Mouse (Mus musculus): ENCODE data around the gene Kcp.

Kcp gene

DNA sequence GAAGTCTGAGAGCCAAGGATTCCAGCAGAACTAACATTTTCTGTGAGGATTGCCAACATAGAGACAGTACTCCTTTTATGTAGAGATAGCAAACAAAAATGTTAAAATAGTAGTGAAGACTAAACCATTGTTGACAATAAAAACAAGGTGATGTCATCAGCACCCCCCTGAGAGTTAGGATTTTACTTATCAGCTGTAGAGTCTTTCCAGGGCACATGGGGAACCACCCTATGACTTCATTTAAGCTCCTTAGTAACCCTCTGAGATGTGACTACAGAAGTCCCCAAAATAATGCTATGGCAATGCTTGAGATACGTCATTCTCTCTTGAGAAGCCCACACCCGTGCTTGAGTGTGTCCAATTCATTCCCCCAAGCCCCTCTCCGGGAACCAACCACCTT is 44.4 kb downstream of the Kcp start:
- DNase-seq (ENCODE audit: low read depth, low spot score): no peak

DNA sequence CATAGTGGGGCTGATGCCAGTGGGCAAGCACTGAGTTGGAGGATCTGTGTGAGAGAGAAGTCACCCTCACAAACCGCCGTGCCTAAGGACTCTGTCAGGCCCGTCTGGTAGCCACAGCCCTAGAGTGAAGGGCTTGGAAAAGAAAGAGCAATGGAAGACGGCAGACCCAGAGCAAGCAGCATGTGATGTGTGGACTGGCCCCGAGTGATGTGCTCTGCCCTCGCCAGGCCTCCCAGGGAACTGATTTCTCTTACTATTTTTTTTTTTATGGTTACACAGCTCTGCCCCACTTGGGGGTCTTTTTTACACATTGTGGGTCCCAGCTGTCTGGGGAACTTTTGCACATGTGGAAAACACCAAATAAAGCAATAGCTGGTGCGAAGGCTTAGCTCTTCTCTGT is 46.2 kb downstream of the Kcp start:
- no peak for DNase-seq (ENCODE audit: low read depth, low spot score)

DNA sequence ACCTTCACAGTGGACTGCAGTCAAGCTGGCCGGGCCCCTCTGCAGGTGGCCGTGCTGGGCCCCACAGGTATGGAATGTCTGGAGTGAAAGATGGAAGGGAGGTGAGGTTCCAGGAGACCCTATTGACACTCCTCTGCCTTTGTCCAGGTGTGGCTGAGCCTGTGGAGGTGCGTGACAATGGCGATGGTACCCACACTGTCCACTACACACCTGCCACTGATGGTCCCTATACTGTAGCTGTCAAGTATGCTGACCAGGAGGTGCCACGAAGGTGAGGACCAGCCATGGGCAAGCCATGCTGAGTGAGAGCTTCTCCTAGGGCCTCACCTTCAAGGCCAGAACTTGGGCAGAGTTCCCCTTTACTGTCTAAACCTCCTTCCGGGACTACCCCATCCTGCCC is 57.1 kb downstream of the Kcp start:
- DNase-seq (ENCODE audit: low read depth, low spot score): no peak

DNA sequence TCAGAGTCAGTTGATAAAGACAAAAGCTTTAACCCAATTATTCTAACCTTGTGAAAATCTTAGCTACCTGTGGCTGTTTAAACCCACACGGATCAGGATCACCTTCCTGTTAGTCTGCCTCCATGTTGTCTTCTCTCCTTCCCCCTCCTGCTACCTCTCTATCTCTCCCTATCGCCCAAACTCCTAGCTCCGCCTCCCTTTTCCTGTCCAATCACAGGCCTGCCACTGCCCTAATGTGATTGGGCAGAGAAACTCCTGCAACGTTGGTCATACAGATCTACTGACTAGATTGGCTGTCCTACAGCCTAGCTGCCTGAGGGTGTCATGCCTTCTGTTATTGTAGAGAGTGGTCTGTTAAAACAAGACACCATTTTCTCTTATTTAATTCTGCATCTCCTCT is 57.9 kb downstream of the Kcp start:
- DNase-seq (ENCODE audit: low read depth, low spot score): no peak

DNA sequence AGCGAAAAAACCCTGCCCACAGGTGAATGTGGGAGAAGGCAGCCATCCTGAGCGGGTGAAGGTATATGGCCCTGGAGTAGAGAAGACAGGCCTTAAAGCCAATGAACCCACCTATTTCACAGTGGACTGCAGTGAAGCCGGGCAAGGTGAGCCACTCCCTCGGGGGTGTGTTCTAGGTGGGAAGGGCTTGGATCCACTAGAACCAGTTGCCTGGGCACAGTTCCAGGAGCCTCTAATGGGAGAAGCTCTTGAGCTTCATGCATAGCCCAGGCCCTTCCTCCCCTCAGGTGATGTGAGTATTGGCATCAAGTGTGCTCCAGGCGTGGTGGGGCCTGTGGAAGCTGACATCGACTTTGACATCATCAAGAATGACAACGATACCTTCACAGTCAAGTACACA is 62.4 kb downstream of the Kcp start:
- no peak for DNase-seq (ENCODE audit: low read depth, low spot score)

DNA sequence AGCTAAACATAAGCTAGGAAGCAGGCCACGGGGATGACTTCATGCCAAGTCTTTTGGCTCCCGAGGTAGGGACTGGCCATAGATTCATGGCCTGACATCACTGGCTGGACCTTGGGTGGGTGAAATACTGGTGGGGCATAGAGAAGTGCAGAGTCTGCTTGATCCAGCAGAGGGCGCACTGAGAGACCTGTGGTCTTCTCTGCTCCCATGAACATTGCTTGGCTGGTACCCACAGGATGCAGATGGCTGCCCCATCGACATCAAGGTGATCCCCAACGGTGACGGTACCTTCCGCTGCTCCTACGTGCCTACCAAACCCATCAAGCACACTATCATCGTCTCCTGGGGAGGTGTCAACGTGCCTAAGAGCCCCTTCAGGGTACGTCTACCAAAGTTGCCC is 63.0 kb downstream of the Kcp start:
- DNase-seq (ENCODE audit: low read depth, low spot score): no peak

DNA sequence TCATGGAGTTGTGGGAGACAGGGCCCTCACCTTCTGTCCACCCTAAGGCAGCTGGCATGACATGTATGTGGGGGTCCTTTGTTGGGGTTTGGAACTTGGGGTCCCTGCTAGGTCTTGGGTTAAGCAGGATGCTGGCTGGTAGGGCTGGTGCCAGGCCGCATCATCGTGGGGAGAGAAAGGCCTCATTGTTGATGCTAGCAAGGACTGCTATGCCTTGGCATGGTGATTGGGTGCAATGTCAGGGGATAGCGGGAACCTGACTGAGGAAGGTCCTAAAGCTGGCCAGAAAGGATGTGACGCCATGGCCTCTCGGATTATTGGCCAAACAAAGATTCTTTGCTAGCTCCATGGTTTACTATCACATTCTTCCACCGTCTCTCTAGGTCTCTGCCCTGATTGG is 68.0 kb downstream of the Kcp start:
- DNase-seq (ENCODE audit: low read depth, low spot score): no peak

DNA sequence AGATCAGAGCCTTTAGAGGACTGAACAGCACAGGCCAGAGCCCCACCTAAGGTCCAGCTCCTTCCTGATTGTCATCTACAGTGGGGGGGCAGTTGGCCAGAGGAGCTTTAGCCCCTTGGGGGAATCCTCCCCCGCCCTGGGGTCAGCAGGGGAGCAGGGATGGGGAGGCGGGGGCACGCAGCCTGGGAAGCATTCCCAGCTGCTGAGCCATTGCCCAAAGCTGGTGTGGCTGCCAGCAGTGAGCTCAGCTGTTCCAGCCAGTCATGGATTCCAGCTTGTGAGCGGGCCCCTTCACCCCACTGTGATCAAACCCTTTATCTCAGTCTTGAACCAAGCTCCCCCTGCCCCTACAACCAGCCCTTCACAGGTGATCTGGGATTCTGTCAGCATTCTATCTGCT is 68.5 kb downstream of the Kcp start:
- DNase-seq (ENCODE audit: low read depth, low spot score): no peak

DNA sequence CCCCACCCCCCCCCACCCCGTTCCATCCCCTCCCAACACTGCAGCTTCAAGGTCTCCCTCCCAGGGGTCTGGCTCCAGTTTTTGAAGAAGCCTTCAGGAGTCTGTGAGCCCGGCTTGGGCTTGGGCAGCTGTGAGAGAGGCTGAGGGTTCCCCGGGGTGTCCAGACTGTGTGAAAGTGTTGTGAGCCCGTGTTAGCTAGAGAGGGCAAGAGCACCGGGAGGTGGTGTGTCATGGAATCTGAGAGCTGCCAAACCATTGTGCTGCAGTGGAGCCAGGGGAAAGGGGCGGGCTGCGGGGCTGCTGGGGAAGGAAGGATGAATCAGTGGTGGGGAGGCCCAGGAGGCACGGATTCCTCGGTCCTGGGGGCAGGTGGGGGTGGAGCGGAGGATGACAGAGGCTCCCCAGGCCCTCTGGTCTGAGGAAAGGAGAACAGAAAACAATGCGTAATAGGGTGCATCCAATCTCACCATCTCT is 71.3 kb downstream of the Kcp start:
- DNase-seq (ENCODE audit: low read depth, low spot score): no peak

DNA sequence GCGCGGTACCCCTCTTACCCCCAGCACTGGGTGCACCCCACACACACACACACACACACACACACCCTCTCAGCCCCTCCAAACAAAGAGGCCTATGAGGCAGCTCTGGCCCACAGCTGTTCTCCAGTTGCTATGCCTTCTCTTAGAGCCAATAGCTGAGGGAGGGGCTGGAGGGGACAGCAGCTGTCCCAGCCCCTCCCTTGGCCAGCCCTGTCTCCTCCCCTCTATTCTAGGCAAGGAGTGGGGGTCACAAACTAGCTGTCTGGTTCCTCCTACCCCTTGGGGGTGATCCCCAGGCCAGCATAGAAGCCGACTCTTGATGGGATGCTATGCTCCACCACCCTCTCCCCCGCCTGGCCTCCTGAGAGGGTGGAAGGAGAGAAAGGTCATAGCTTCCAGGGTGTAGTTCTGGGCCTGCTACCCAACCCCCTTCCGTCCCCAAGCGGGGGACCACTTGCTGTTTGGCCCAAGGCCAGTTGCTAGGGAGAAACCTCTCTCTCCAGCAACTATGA is 71.8 kb downstream of the Kcp start:
- no peak for DNase-seq (ENCODE audit: low read depth, low spot score)

DNA sequence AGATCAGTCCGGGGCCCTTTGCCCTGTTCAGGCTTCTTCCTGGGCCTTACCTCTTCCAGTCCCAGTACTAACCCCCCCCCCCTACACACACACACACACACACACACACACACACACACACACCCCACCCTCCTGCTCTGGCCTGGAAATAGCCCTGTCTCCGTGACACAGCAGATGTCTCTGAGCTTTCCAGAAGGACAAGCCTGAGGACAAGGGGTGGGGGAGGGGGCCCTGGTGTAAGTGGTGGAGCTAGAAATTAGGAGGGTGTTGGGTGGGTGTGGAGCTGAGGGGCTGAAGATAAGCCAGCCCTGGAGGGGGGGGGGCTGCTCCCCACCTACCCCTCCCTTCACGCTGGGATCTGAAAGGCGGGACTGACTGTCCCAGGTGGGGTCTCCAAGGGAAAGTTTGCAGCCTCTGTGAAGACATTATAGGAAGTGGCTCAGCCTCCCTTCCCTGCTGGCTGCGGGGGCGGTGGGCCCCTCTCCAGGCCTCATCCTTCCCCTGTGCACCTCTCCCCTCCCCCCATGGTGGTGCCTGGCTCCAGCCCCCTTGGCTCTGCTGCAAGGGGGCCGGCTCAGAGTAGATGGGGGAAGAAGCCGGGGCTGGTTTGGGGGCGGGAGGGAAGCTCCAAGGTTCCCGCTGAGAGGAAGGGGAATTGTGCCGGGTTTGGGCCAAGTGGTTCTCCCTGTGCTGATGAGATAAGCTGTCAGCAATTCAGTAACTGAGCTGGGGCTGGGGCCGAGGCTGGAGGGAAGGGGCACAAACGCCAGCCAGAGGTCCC is 72.7 kb downstream of the Kcp start:
- DNase-seq (ENCODE audit: low read depth, low spot score): no peak

DNA sequence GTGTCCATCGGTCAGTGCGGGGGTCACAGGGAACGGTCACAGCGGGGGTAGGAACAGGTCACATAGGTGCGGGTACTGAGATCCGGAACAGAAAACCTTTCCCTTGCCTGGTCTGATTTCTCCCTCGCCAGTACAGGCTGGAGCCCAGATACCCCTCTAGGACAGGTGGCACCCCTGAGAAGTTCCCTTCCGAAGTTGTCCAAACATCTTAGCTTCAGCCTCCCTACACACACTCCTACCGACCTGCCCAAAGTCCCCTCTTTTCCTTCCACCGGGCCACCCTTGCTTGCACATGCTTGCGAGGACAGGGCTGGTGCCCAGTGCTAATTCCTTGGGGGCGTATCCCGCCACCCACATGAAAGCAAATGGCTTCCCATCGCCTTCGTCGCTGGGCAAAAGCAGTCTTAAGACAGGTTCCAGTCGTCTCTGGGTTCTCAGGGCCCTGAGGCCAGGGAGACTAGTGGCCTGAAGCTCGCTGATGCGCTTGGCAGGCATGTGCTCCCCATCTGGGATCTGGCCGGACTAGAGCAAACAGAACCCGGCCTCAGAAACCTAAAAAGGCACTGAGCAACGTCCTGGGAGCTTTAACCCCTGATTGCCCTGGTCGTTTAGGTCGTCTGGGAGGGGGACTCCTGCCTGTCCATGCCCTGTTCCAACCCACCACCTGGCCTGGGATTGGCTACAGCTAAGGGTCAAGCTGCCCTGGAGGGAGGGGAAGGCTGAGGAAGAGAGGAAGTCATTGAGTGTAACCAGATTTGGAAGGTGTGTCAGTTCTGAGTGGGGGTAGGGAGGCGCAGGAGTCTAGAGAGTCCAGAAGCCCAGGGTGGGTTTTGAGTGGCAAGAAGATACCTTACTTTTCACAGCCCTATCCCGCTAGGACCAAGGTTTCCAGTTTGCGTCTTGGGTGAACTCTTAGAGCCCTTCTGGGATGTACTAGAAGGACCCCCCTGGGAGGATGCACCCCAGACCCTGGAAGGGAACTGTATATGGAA is 73.7 kb downstream of the Kcp start:
- no peak for DNase-seq (ENCODE audit: low read depth, low spot score)

DNA sequence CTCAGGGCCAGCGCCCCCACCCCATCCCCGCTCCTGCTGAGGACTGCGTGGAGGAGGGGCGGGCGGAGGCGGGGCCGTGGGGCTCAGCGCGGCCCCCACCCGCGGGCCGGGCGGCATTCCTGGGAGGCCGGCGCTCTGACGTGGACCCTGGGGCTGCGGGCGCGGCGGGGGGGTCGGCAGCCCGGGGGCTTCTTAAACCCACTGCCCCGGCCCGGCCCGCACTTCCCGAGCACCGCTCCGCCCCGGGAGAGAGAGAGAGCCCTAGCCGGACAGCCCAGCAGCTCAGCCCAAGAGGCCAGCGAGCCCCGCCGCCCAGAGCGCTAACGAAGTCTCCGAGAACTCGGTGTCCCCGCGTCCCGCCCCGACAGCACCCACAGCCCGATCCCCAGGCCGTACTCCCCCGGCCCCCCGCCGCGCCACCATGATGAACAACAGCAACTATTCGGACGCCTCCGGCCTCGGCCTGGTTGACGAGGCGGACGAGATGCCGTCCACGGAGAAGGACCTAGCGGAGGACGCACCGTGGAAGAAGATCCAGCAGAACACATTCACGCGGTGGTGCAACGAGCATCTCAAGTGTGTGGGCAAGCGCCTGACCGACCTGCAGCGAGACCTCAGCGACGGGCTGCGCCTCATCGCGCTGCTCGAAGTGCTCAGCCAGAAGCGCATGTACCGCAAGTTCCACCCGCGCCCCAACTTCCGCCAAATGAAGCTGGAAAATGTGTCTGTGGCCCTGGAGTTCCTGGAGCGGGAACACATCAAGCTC is 74.5 kb downstream of the Kcp start, which contains the start of gene Flnc:
Gene Flnc (plus strand): TSS at position 219 of the 766 bp plus-strand sequence.
- no peak for DNase-seq (ENCODE audit: low read depth, low spot score)

DNA sequence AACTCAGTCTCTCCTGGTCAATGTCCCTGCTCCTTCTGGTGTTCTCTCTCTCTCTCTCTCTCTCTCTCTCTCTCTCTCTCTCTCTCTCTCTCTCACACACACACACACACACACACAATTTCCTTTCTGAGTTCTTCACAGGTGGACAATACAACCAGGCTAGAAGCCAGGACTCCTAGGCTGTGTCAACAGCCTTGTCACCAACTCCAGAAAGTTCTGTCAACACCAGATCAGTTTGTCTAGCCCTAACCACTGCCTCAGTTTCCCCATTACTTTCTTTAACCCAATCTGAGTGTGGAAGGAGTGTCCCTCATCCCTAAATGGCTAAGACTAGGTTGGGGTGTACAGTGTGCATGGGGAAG is 75.1 kb downstream of the Kcp start:
- DNase-seq (ENCODE audit: low read depth, low spot score): no peak

DNA sequence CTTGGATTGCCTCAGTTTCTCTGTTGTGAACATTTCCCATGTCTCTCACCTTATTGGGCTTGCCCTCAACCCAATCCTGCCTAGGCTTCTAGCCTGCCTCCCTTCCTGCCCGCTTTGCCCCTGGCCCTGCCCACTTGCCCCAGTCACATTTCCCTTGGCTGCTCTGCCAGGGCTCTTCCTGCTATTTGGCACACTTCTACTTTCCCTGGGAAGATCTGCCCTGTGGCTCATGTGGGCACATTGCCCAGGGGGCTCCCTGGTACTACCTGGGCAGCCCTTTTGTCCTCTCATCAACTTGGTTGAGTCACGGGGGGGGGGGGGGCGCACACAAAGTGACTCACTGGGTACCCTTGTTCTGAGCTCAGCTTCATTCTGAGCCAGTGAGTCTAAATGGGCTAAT is 75.6 kb downstream of the Kcp start:
- no peak for DNase-seq (ENCODE audit: low read depth, low spot score)

DNA sequence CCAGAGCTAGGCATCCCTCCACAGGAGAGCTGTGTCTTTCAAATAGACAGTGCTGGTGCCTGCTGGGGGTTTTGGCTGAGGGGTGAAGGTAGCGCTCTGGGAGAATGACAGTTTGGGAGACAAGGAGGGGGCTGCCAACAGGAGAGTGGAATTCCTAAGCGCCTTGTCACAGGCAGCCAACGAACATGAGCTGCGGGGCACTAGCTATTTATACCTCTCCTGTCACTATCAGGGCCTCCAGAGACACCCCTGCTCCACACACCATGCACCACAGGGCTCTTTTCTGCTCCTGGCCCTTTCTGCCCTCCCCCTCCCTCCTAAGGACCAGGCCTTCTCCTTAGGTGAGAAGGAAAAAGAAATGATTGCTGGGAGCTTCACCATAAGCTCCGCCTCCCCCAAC is 76.3 kb downstream of the Kcp start:
- no peak for DNase-seq (ENCODE audit: low read depth, low spot score)

DNA sequence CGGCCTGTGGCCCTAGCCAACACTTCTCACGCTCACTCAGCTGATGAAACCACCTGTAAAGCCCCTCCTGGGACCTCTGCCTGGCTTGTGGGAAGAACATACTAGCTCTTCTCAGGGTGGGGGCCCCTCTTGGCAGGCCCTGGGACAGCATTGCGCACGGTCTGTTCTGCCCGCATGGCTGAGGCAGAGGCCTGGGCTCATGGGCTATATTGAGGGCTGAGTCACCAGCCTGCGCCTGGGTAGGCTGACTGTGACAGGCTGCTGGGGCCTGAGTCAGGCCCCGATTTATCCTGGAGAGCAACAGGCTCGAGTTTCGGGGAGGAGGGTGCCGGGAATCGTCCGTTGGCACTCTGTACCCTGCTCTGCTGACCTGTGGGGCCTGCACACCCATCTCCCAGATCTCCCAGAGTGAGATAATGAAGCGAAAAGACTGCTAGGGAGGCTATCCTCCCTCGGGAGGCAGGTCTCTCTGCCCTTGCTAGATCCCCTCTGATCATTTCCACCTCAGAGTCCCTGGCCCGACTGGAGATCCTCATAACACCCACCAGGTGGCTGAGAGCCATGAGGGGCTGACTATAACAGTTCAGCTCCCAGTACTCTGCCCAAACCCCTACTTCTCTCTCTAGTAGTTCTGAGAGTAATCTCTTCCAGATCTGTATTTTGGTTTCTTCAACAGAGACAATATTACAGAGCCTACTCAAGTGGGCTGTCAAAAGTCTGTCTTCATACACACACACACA is 76.9 kb downstream of the Kcp start:
- no peak for DNase-seq (ENCODE audit: low read depth, low spot score)

DNA sequence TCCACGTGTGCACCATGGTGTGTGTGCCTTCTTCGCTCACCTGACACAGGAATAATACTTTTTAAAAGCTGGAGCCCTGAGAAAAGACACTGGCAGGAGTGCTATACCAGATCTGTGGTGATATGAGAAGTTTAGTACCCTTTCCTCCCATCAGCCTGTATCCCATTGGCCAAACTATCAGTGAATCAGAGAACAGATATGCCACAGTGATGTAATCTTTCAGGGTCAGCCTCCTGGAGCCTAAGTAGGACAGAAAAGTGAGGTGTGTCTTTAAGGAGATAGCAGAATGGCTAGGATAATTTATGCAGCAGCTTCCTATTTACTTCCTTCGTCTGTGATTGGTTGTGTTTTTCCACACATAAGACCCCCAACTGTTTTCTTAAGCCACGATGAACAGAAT is 79.6 kb downstream of the Kcp start:
- no peak for DNase-seq (ENCODE audit: low read depth, low spot score)

DNA sequence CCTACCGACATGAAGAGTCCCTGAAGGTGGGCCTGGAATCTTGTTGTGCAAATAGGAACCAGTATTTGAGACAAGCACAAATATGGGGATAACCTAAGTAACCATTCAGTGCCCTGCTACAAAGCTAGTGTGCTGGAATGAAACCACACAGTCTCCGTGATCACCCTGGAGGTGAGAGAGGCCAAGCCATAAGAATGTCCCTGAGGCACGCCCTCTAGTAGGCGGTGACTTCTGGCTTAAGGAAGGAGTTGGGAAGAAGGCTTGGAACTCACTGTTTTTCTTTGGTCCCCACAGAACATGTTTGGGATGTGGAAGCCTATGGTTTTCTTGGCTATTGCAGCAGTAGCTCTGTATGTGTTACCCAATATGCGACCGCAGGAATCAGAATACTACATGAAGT is 81.4 kb downstream of the Kcp start:
- DNase-seq (ENCODE audit: low read depth, low spot score): no peak

DNA sequence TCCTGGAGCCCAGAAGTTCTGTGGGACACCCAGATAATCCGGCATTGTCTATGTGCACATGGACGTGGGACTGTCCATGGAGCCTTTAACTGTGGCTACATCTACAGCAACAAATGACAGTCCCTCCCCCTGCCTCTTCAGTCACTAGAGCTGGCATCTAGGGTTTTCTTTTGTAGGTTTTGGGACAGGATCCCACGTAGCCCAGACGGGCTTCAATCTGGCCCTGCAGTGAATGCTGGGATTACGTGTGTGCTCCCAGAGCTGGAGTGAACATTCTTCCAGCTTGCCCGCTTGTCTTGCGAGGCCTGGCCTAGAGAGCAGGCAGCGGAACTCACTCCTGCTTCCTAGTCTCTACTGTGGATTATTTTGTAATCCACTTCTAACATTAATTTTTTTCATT is 82.6 kb downstream of the Kcp start:
- no peak for DNase-seq (ENCODE audit: low read depth, low spot score)
